14 mouse cellular contexts compared by ENCODE assay signal in genomic region chr14:122477971-122478573, GRCm38 (mm10). TPM values are rescaled to one million over a fixed set of nuclear protein-coding genes. Genes with fewer than 3 reads are reported as not detected.
DNase-seq lines count a peak whose midpoint lies in the region; ATAC-seq and TF ChIP-seq lines count a peak whose summit lies in the region.
"Had no signal": no experiment of that assay in that cellular context is flagged by ENCODE, and none has a peak within 500 bp of the region (broad histone marks: within the 10 kb centered on the region; RNA-seq: fewer than 3 reads in every experiment).

No protein-coding gene starts in this region.

- peak overlapping the region; percentile 8; the same call in 1 of the 2 replicates for H3K9ac ChIP-seq in ES-E14 (ENCODE audit: insufficient read depth, low read depth, low read length, poor library complexity, severe bottlenecking)
- peak overlapping the region; percentile 97 for H3K9ac ChIP-seq in midbrain, embryonic 12.5 days (replicated peaks)
- H3K9ac ChIP-seq: liver, embryonic 13.5 days had no signal

- no peaks in the 10 kb centered on the region for H3K4me1 ChIP-seq in cerebellum, adult 2 months (ENCODE audit: control insufficient read depth, insufficient read depth, low read length)
- H3K4me1 ChIP-seq in ES-E14 (ENCODE audit: control insufficient read depth in 2 of 2, insufficient read depth in 2 of 2, low read length in 2 of 2, poor library complexity in 1 of 2): peaks cover 0 to 2% of the 10 kb centered on the region in 2 experiments; a peak in 2 of 4 replicates
- H3K4me1 ChIP-seq in hindbrain, embryonic 10.5 days (replicated peaks): peaks cover 66% of the 10 kb centered on the region
- H3K4me1 ChIP-seq in midbrain, embryonic 12.5 days: peaks cover 40% of the 10 kb centered on the region

- intact Hi-C loops in left cerebral cortex, postnatal 14 days (cut with DNase I): loop anchor here (5.0 kb wide), 2 partner anchors 71 to 251 kb away; no protein-coding TSS in a partner anchor

- H3K36me3 ChIP-seq in ES-E14 (ENCODE audit: control insufficient read depth, insufficient read depth, low read length, poor library complexity, severe bottlenecking): peaks cover 12% of the 10 kb centered on the region
- peaks cover 24% of the 10 kb centered on the region for H3K36me3 ChIP-seq in hindbrain, embryonic 10.5 days
- H3K36me3 ChIP-seq in midbrain, embryonic 12.5 days: no peaks in the 10 kb centered on the region
- H3K36me3 ChIP-seq: liver, embryonic 13.5 days had no signal

- peak overlapping the region; percentile 98 for H3K4me3 ChIP-seq in cerebellum, adult 2 months (replicated peaks; ENCODE audit: insufficient read depth, low read depth, low read length)
- peak overlapping the region; percentile 56 to 73 for H3K4me3 ChIP-seq in ES-E14 (ENCODE audit: insufficient read depth in 1 of 2, low read depth in 1 of 2, low read length in 2 of 2, poor library complexity in 1 of 2, severe bottlenecking in 1 of 2)
- peak overlapping the region; percentile 81 for H3K4me3 ChIP-seq in hindbrain, embryonic 10.5 days
- H3K4me3 ChIP-seq in midbrain, embryonic 12.5 days: peak overlapping the region; percentile 77
- H3K4me3 ChIP-seq: erythroblast, embryonic 14.5 days; liver, embryonic 13.5 days had no signal

- DNase-seq in cerebellum, adult 2 months: no peak
- DNase-seq in cerebellum, adult 11-12 months: no peak
- DNase-seq in ES-E14 (ENCODE audit: low read depth, low spot score): no peak
- no peak for DNase-seq in hindbrain, embryonic 10.5 days (ENCODE audit: low spot score)
- no peak for DNase-seq in adrenal gland, postnatal 4 days (ENCODE audit: low spot score in 2 of 2)
- no peak for DNase-seq in spleen, postnatal 4 days (ENCODE audit: low spot score in 2 of 2)
- DNase-seq in left cerebral cortex, postnatal 14 days (ENCODE audit: low spot score in 2 of 2): no peak
- DNase-seq: liver, embryonic 13.5 days had no signal

- no peaks in the 10 kb centered on the region for H3K27me3 ChIP-seq in cerebellum, adult 2 months (ENCODE audit: control insufficient read depth, insufficient read depth, low read length)
- peaks cover 98% of the 10 kb centered on the region for H3K27me3 ChIP-seq in hindbrain, embryonic 10.5 days (ENCODE audit: insufficient read depth, poor library complexity, severe bottlenecking)
- H3K27me3 ChIP-seq in midbrain, embryonic 12.5 days: peaks cover 76% of the 10 kb centered on the region
- H3K27me3 ChIP-seq: Patski had no signal

- in situ Hi-C loops in ES-E14 (cut with MboI; ENCODE audit: low sequenced_read_pairs in 2 of 2, unreplicated experiment in 2 of 2): no loop called here

- no peak for TF ChIP-seq POLR2A in cerebellum, adult 2 months (IDR thresholded peaks at IDR 0.05; ENCODE audit: borderline replicate concordance, insufficient read depth, low read length)

- no peaks in the 10 kb centered on the region for H3K9me3 ChIP-seq in ES-E14 (ENCODE audit: control insufficient read depth, insufficient read depth, low read depth, low read length)
- H3K9me3 ChIP-seq in hindbrain, embryonic 10.5 days: no peaks in the 10 kb centered on the region
- H3K9me3 ChIP-seq in midbrain, embryonic 12.5 days: no peaks in the 10 kb centered on the region
- H3K9me3 ChIP-seq: liver, embryonic 13.5 days had no signal

- H3K4me2 ChIP-seq in midbrain, embryonic 12.5 days (replicated peaks): peak overlapping the region; percentile 71
- H3K4me2 ChIP-seq: liver, embryonic 13.5 days had no signal

- H3K27ac ChIP-seq in cerebellum, adult 2 months (ENCODE audit: insufficient read depth, low read length): peak overlapping the region; percentile 91
- no peak overlapping the region for H3K27ac ChIP-seq in ES-E14 (ENCODE audit: insufficient read depth, low read depth, low read length, poor library complexity, severe bottlenecking)
- peak overlapping the region; percentile 97 for H3K27ac ChIP-seq in hindbrain, embryonic 10.5 days
- H3K27ac ChIP-seq in midbrain, embryonic 12.5 days (replicated peaks): peak overlapping the region; percentile 99
- H3K27ac ChIP-seq: liver, embryonic 13.5 days had no signal

- no peak for TF ChIP-seq CTCF in cerebellum, adult 2 months (IDR thresholded peaks at IDR 0.05; ENCODE audit: borderline replicate concordance, insufficient read depth, low read depth, low read length)

- WGBS in cerebellum, adult 2 months: 2% methylated on average over 9 of the region's 9 CpGs
- 1% methylated on average over 9 of the region's 9 CpGs for WGBS in hindbrain, embryonic 10.5 days
- WGBS in midbrain, embryonic 12.5 days: under 1% methylated on average over 9 of the region's 9 CpGs

- no peak for ATAC-seq in midbrain, embryonic 12.5 days (ENCODE audit: low FRiP score, low read depth)
- ATAC-seq: Patski had no signal

TF ChIP-seq in ES-E14, 5 proteins besides CTCF, POLR2A, EP300 and RAD21:
- TF ChIP-seq ZNF384 (IDR thresholded peaks at IDR 0.05; ENCODE audit: low read depth, low read length): no peak
- TF ChIP-seq ZC3H11A (IDR thresholded peaks at IDR 0.05; ENCODE audit: borderline replicate concordance, low read depth, low read length): no peak
- no peak for TF ChIP-seq CHD2 (IDR thresholded peaks at IDR 0.05; ENCODE audit: low read depth, low read length)
- TF ChIP-seq HCFC1 (IDR thresholded peaks at IDR 0.05; ENCODE audit: borderline replicate concordance, insufficient read depth, low read length): no peak
- no peak for TF ChIP-seq MAFK (IDR thresholded peaks at IDR 0.05; ENCODE audit: insufficient read depth, low read depth, low read length)

RNA-seq across cellular contexts. Expression of gene Zic2, which starts 2.8 kb away (rescaled TPM):
- 157 and 186 TPM in 2 replicates for polyA plus RNA-seq in cerebellum, adult 2 months (2012; rRNA removed)
- total RNA-seq in ES-E14 (2012; rRNA removed): 17.3 and 22.1 TPM in 2 replicates
- polyA plus RNA-seq in hindbrain, embryonic 10.5 days (2016; fragmentation: Nextera tagmentation; extraction: Ambion mirVana): 7.2 and 10.1 TPM in 2 replicates
- polyA plus RNA-seq in midbrain, embryonic 12.5 days (2016; fragmentation: Nextera tagmentation; extraction: Ambion mirVana): 14.2 and 21.1 TPM in 2 replicates
- 1 to 10 TPM in 1 of 2 experiments, under 1 TPM in 1; 0.22 to 1.4 TPM for total RNA-seq in adrenal gland, postnatal 4 days (2021)
- total RNA-seq in left cerebral cortex, postnatal 14 days (2021): 10 to 100 TPM; 20.1 to 22.1 TPM
- polyA plus RNA-seq: erythroblast, embryonic 14.5 days; liver, embryonic 13.5 days had no signal

RNA-seq across cellular contexts. Expression of gene Gm10837, which starts 12.3 kb away (rescaled TPM):
- 2.7 TPM in 2 replicates for polyA plus RNA-seq in cerebellum, adult 2 months (2012; rRNA removed)
- not detected in 2 replicates for total RNA-seq in ES-E14 (2012; rRNA removed)
- polyA plus RNA-seq in hindbrain, embryonic 10.5 days (2016; fragmentation: Nextera tagmentation; extraction: Ambion mirVana): 0.24 and 0.29 TPM in 2 replicates
- 0.31 and 0.68 TPM in 2 replicates for polyA plus RNA-seq in midbrain, embryonic 12.5 days (2016; fragmentation: Nextera tagmentation; extraction: Ambion mirVana)
- not detected for total RNA-seq in adrenal gland, postnatal 4 days (2021)
- under 1 TPM in 1 of 2 experiments, not detected in 1; 0.31 TPM for total RNA-seq in left cerebral cortex, postnatal 14 days (2021)
- polyA plus RNA-seq: erythroblast, embryonic 14.5 days; liver, embryonic 13.5 days; myocyte; Patski; urinary bladder, adult 2 months had no signal

RNA-seq across cellular contexts. Expression of gene Zic5, which starts 12.6 kb away (rescaled TPM):
- 27.5 and 30.4 TPM in 2 replicates for polyA plus RNA-seq in cerebellum, adult 2 months (2012; rRNA removed)
- 15.2 and 29.7 TPM in 2 replicates for total RNA-seq in ES-E14 (2012; rRNA removed)
- polyA plus RNA-seq in hindbrain, embryonic 10.5 days (2016; fragmentation: Nextera tagmentation; extraction: Ambion mirVana): 16.5 and 20.3 TPM in 2 replicates
- polyA plus RNA-seq in midbrain, embryonic 12.5 days (2016; fragmentation: Nextera tagmentation; extraction: Ambion mirVana): 15.7 and 30.2 TPM in 2 replicates
- total RNA-seq in adrenal gland, postnatal 4 days (2021): under 1 TPM in 1 of 2 experiments, not detected in 1; 0.40 TPM
- total RNA-seq in left cerebral cortex, postnatal 14 days (2021): 1 to 10 TPM; 3.2 to 4.7 TPM
- polyA plus RNA-seq: urinary bladder, adult 2 months had no signal

RNA-seq across cellular contexts. Expression of gene Gm5089, which starts 27.2 kb away (rescaled TPM):
- 0.49 TPM in 2 replicates for polyA plus RNA-seq in cerebellum, adult 2 months (2012; rRNA removed)
- total RNA-seq in ES-E14 (2012; rRNA removed): 0.21 and 0.31 TPM in 2 replicates
- 1.9 and 2.4 TPM in 2 replicates for polyA plus RNA-seq in hindbrain, embryonic 10.5 days (2016; fragmentation: Nextera tagmentation; extraction: Ambion mirVana)
- polyA plus RNA-seq in midbrain, embryonic 12.5 days (2016; fragmentation: Nextera tagmentation; extraction: Ambion mirVana): 1.7 and 2.6 TPM in 2 replicates
- total RNA-seq in adrenal gland, postnatal 4 days (2021): not detected
- total RNA-seq in left cerebral cortex, postnatal 14 days (2021): under 1 TPM in 1 of 2 experiments, not detected in 1; 0.18 TPM
- polyA plus RNA-seq: erythroblast, embryonic 14.5 days; heart, embryonic 11.5 days; liver, embryonic 13.5 days; myocyte; Patski; urinary bladder, adult 2 months had no signal

RNA-seq across cellular contexts. Expression of gene Pcca, which starts 56.1 kb away (rescaled TPM):
- polyA plus RNA-seq in cerebellum, adult 2 months (2012; rRNA removed): 68.3 and 84.5 TPM in 2 replicates
- total RNA-seq in ES-E14 (2012; rRNA removed): 12.3 and 26.7 TPM in 2 replicates
- 25.6 and 29.3 TPM in 2 replicates for polyA plus RNA-seq in hindbrain, embryonic 10.5 days (2016; fragmentation: Nextera tagmentation; extraction: Ambion mirVana)
- 32.2 and 33.5 TPM in 2 replicates for polyA plus RNA-seq in midbrain, embryonic 12.5 days (2016; fragmentation: Nextera tagmentation; extraction: Ambion mirVana)
- 10 to 100 TPM; 63.2 to 64.4 TPM for total RNA-seq in adrenal gland, postnatal 4 days (2021)
- 10 to 100 TPM; 30.2 to 34.4 TPM for total RNA-seq in left cerebral cortex, postnatal 14 days (2021)
